8 mouse cellular contexts compared by ENCODE assay signal in genomic region chr13:70582517-70582916, GRCm38 (mm10). TPM values are rescaled to one million over a fixed set of nuclear protein-coding genes. Genes with fewer than 3 reads are reported as not detected.
DNase-seq lines count a peak whose midpoint lies in the region; ATAC-seq and TF ChIP-seq lines count a peak whose summit lies in the region.

No protein-coding gene starts in this region.

- peaks cover 12% of the 10 kb centered on the region; the same call in 1 of the 2 replicates for H3K36me3 ChIP-seq in intestine, postnatal 0 days (ENCODE audit: control insufficient read depth, insufficient read depth)
- peaks cover 9% of the 10 kb centered on the region; the same call in 1 of the 2 replicates for H3K36me3 ChIP-seq in intestine, embryonic 15.5 days
- H3K36me3 ChIP-seq in ES-Bruce4 (ENCODE audit: control insufficient read depth, insufficient read depth, low read length, poor library complexity, severe bottlenecking), result peaks cover 4% of the 10 kb centered on the region; the same call in 1 of the 2 replicates
- H3K36me3 ChIP-seq in limb, embryonic 14.5 days (ENCODE audit: control insufficient read depth, insufficient read depth, low read length), result peaks cover 25% of the 10 kb centered on the region
- peaks cover 3% of the 10 kb centered on the region; the same call in 1 of the 2 replicates for H3K36me3 ChIP-seq in stomach, postnatal 0 days (ENCODE audit: control insufficient read depth, insufficient read depth, low read length)

- no peaks in the 10 kb centered on the region for H3K4me1 ChIP-seq in intestine, postnatal 0 days (replicated peaks; ENCODE audit: control insufficient read depth, insufficient read depth, low read length)
- H3K4me1 ChIP-seq in intestine, embryonic 15.5 days (replicated peaks), result no peaks in the 10 kb centered on the region
- no peaks in the 10 kb centered on the region for H3K4me1 ChIP-seq in ES-Bruce4 (ENCODE audit: control insufficient read depth, insufficient read depth, low read length)
- H3K4me1 ChIP-seq in limb, embryonic 14.5 days (ENCODE audit: control insufficient read depth, insufficient read depth, low read length), result no peaks in the 10 kb centered on the region
- no peaks in the 10 kb centered on the region for H3K4me1 ChIP-seq in stomach, postnatal 0 days (replicated peaks; ENCODE audit: control insufficient read depth, insufficient read depth)

- no peak overlapping the region for H3K27ac ChIP-seq in intestine, postnatal 0 days (ENCODE audit: low read depth, low read length)
- H3K27ac ChIP-seq in intestine, embryonic 15.5 days, result no peak overlapping the region
- H3K27ac ChIP-seq in ES-Bruce4 (ENCODE audit: insufficient read depth, low read length), result no peak overlapping the region
- no peak overlapping the region for H3K27ac ChIP-seq in limb, embryonic 14.5 days (replicated peaks; ENCODE audit: low read depth, low read length)
- H3K27ac ChIP-seq in stomach, postnatal 0 days (replicated peaks), result no peak overlapping the region

- peak; percentile 20 for DNase-seq in R1 (ENCODE audit: low read depth, low spot score)
- peak; percentile 21 for DNase-seq in forelimb bud, embryonic 11.5 days (ENCODE audit: low read depth, low spot score)
- DNase-seq in limb, embryonic 14.5 days (ENCODE audit: low spot score), result peak; percentile 68
- peak; percentile 37 for DNase-seq in stomach, postnatal 0 days (ENCODE audit: low spot score)

- H3K27me3 ChIP-seq in intestine, postnatal 0 days (replicated peaks; ENCODE audit: control insufficient read depth, insufficient read depth, low read length), result no peaks in the 10 kb centered on the region
- no peaks in the 10 kb centered on the region for H3K27me3 ChIP-seq in intestine, embryonic 15.5 days (replicated peaks)
- H3K27me3 ChIP-seq in ES-Bruce4 (ENCODE audit: control insufficient read depth, insufficient read depth, low read length, poor library complexity, severe bottlenecking), result no peaks in the 10 kb centered on the region
- no peaks in the 10 kb centered on the region for H3K27me3 ChIP-seq in limb, embryonic 14.5 days (ENCODE audit: control insufficient read depth, insufficient read depth, low read length)
- no peaks in the 10 kb centered on the region for H3K27me3 ChIP-seq in stomach, postnatal 0 days (ENCODE audit: control insufficient read depth, insufficient read depth, low read length)

- TF ChIP-seq CTCF in intestine, postnatal 0 days (IDR thresholded peaks at IDR 0.05; ENCODE audit: low read depth), result peak; percentile 69
- peak; percentile 44 for TF ChIP-seq CTCF in ES-Bruce4 (IDR thresholded peaks at IDR 0.05; ENCODE audit: low read depth, low read length)
- peak; percentile 68 for TF ChIP-seq CTCF in stomach, postnatal 0 days (IDR thresholded peaks at IDR 0.05; ENCODE audit: low read depth)

- TF ChIP-seq EP300 in ES-Bruce4 (IDR thresholded peaks at IDR 0.05; ENCODE audit: insufficient read depth, low read depth, low read length), result no peak
- no peak for TF ChIP-seq EP300 in stomach, postnatal 0 days (optimal IDR thresholded peaks at IDR 0.05)

- no peak overlapping the region for H3K4me3 ChIP-seq in intestine, postnatal 0 days (ENCODE audit: low read depth, low read length)
- H3K4me3 ChIP-seq in intestine, embryonic 15.5 days (replicated peaks), result no peak overlapping the region
- no peak overlapping the region for H3K4me3 ChIP-seq in ES-Bruce4 (ENCODE audit: low read depth, low read length)
- no peak overlapping the region for H3K4me3 ChIP-seq in limb, embryonic 14.5 days (replicated peaks; ENCODE audit: low read length)
- H3K4me3 ChIP-seq in stomach, postnatal 0 days (ENCODE audit: low read depth, low read length), result no peak overlapping the region

- no peak for ATAC-seq in intestine, postnatal 0 days
- no peak for ATAC-seq in intestine, embryonic 15.5 days
- ATAC-seq in limb, embryonic 14.5 days (ENCODE audit: low FRiP score, low read depth), result 0 out of 2 replicates have a peak, but pooled peaks have one; percentile 39
- no peak for ATAC-seq in stomach, postnatal 0 days (ENCODE audit: low FRiP score, low TSS enrichment)
- no peak; the same call in 1 of the 2 replicates for ATAC-seq in granulocyte monocyte progenitor cell, adult 5-6 weeks (replicated peaks; ENCODE audit: poor library complexity, severe bottlenecking)

- no peak overlapping the region for H3K9ac ChIP-seq in intestine, postnatal 0 days (ENCODE audit: low read depth, low read length)
- no peak overlapping the region for H3K9ac ChIP-seq in intestine, embryonic 15.5 days
- H3K9ac ChIP-seq in ES-Bruce4 (ENCODE audit: low read depth, poor library complexity, severe bottlenecking), result no peak overlapping the region
- no peak overlapping the region for H3K9ac ChIP-seq in limb, embryonic 14.5 days (ENCODE audit: low read depth, low read length, severe bottlenecking)
- H3K9ac ChIP-seq in stomach, postnatal 0 days (ENCODE audit: low read length), result no peak overlapping the region

- 29% methylated on average over 2 of the region's 2 CpGs for WGBS in intestine, postnatal 0 days
- WGBS in intestine, embryonic 15.5 days, result 31% methylated on average over 2 of the region's 2 CpGs
- 54% methylated on average over 2 of the region's 2 CpGs for WGBS in limb, embryonic 14.5 days
- WGBS in stomach, postnatal 0 days, result 23% methylated on average over 2 of the region's 2 CpGs

- H3K4me2 ChIP-seq in intestine, postnatal 0 days (replicated peaks; ENCODE audit: low read depth), result no peak overlapping the region
- no peak overlapping the region for H3K4me2 ChIP-seq in intestine, embryonic 15.5 days (replicated peaks)
- H3K4me2 ChIP-seq in limb, embryonic 14.5 days (replicated peaks; ENCODE audit: low read depth, low read length, severe bottlenecking), result no peak overlapping the region
- H3K4me2 ChIP-seq in stomach, postnatal 0 days (replicated peaks; ENCODE audit: low read depth), result no peak overlapping the region

- no peak for TF ChIP-seq POLR2A in ES-Bruce4 (IDR thresholded peaks at IDR 0.05; ENCODE audit: insufficient read depth, low read length)
- no peak for TF ChIP-seq POLR2A in limb, embryonic 14.5 days (IDR thresholded peaks at IDR 0.05; ENCODE audit: borderline replicate concordance, extremely low read depth, insufficient read depth, insufficient read length)

- H3K9me3 ChIP-seq in intestine, postnatal 0 days (ENCODE audit: control insufficient read depth), result no peaks in the 10 kb centered on the region
- H3K9me3 ChIP-seq in intestine, embryonic 15.5 days, result no peaks in the 10 kb centered on the region
- H3K9me3 ChIP-seq in ES-Bruce4 (replicated peaks; ENCODE audit: control insufficient read depth, insufficient read depth, low read length, poor library complexity, severe bottlenecking), result no peaks in the 10 kb centered on the region
- no peaks in the 10 kb centered on the region for H3K9me3 ChIP-seq in limb, embryonic 14.5 days (ENCODE audit: control insufficient read depth, low read length)
- no peaks in the 10 kb centered on the region for H3K9me3 ChIP-seq in stomach, postnatal 0 days (ENCODE audit: control insufficient read depth, low read length)

RNA-seq across cellular contexts. Expression of gene Ice1, which starts 54.9 kb away (rescaled TPM):
- polyA plus RNA-seq in intestine, postnatal 0 days (2015; fragmentation: Nextera tagmentation; extraction: Ambion mirVana), result 5.8 and 7.0 TPM in 2 replicates
- 14.2 and 16.2 TPM in 2 replicates for polyA plus RNA-seq in intestine, embryonic 15.5 days (2015; fragmentation: Nextera tagmentation; extraction: Ambion mirVana)
- 40.2 and 42.3 TPM in 2 replicates for polyA plus RNA-seq in ES-Bruce4 (2011; ENCODE audit: insufficient read depth, insufficient read length, low read depth, missing spikeins)
- 60.9 and 64.4 TPM in 2 replicates for polyA plus RNA-seq in limb, embryonic 14.5 days (2012; rRNA removed)
- 39.3 and 40.7 TPM in 2 replicates for polyA plus RNA-seq in limb, embryonic 14.5 days (2014; fragmentation: Nextera tagmentation; extraction: Ambion mirVana)
- 6.0 and 7.3 TPM in 2 replicates for polyA plus RNA-seq in stomach, postnatal 0 days (2015; fragmentation: Nextera tagmentation; extraction: Ambion mirVana)
- total RNA-seq in granulocyte monocyte progenitor cell, adult 5-6 weeks (2014; fragmentation: Nextera tagmentation), result 33.6 and 37.3 TPM in 2 replicates
- 24.9 TPM in 2 replicates for total RNA-seq in granulocyte monocyte progenitor cell, adult 5-6 weeks (2017)
